Mouse (Mus musculus) layer of hippocampus, postnatal 25 days (tissue): ENCODE data around the gene Sipa1l2. TPM values are rescaled to one million over a fixed set of nuclear protein-coding genes. Genes with fewer than 3 reads are reported as not detected.

Source experiments
- DNase-seq, 2 experiments: peaks; one replicate each; pipeline ENCODE4 v3.0.0; 2022; ENCODE audit warnings: mixed read lengths in 2 of 2, low spot score in 1 of 2; ENCODE audit errors: extremely low spot score in 1 of 2
- total RNA-seq, 2 experiments: library from RNA; stranded (reverse); gene quantifications; 2 replicates each; pipeline ENCODE4 v1.2.3; 2021

Sipa1l2 gene
- total RNA-seq, 2 experiments from 2014 or later, result 62.1 to 62.7 TPM

- DNase-seq, result no peak
Observed at GRCm38 (mm10) chr8:125516115-125516905, 53.3 kb downstream of the Sipa1l2 start.

GRCm38 (mm10) chr8:125515665-125516064, 53.9 kb downstream of the Sipa1l2 start:
- DNase-seq, result no peak

- DNase-seq, result no peak
Observed at GRCm38 (mm10) chr8:125513935-125514334, 55.7 kb downstream of the Sipa1l2 start.

- DNase-seq, result no peak
Observed at GRCm38 (mm10) chr8:125513242-125513866, 56.3 kb downstream of the Sipa1l2 start.

GRCm38 (mm10) chr8:125512561-125512960, 57.0 kb downstream of the Sipa1l2 start:
- no peak for DNase-seq

- DNase-seq, result no peak
Observed at GRCm38 (mm10) chr8:125510861-125511668, 58.5 kb downstream of the Sipa1l2 start.

- DNase-seq, result no peak
Observed at GRCm38 (mm10) chr8:125509776-125510175, 59.8 kb downstream of the Sipa1l2 start.

GRCm38 (mm10) chr8:125509175-125509574, 60.4 kb downstream of the Sipa1l2 start:
- DNase-seq, result no peak

GRCm38 (mm10) chr8:125507291-125507690, 62.3 kb downstream of the Sipa1l2 start:
- no peak for DNase-seq

GRCm38 (mm10) chr8:125504605-125505257, 64.9 kb downstream of the Sipa1l2 start:
- DNase-seq, result no peak

GRCm38 (mm10) chr8:125503808-125504207, 65.8 kb downstream of the Sipa1l2 start:
- no peak for DNase-seq

GRCm38 (mm10) chr8:125502828-125503227, 66.8 kb downstream of the Sipa1l2 start:
- DNase-seq, result peak; percentile 26 to 31

GRCm38 (mm10) chr8:125500005-125500404, 69.6 kb downstream of the Sipa1l2 start:
- no peak for DNase-seq

- no peak for DNase-seq
Observed at GRCm38 (mm10) chr8:125498508-125498907, 71.1 kb downstream of the Sipa1l2 start.

- no peak for DNase-seq
Observed at GRCm38 (mm10) chr8:125495545-125495944, 74.1 kb downstream of the Sipa1l2 start.

GRCm38 (mm10) chr8:125493254-125493815, 76.3 kb downstream of the Sipa1l2 start:
- DNase-seq, result no peak

GRCm38 (mm10) chr8:125492416-125492815, 77.2 kb downstream of the Sipa1l2 start:
- no peak for DNase-seq

GRCm38 (mm10) chr8:125488747-125489146, 80.9 kb downstream of the Sipa1l2 start:
- no peak for DNase-seq

- DNase-seq, result no peak
Observed at GRCm38 (mm10) chr8:125485715-125486114, 83.9 kb downstream of the Sipa1l2 start.

- DNase-seq, result no peak
Observed at GRCm38 (mm10) chr8:125484530-125485196, 84.9 kb downstream of the Sipa1l2 start.
